In genomic region chr2:70908579-70908978, GRCm38 (mm10) we compare ENCODE assay signal across 11 mouse cellular contexts.
DNase-seq lines count a peak whose midpoint lies in the region; ATAC-seq and TF ChIP-seq lines count a peak whose summit lies in the region.
"Had no signal": no experiment of that assay in that cellular context is flagged by ENCODE, and none has a peak within 500 bp of the region (broad histone marks: within the 10 kb centered on the region; RNA-seq: fewer than 3 reads in every experiment).

No protein-coding gene starts in this region.

- peak overlapping the region; percentile 81 for H3K27ac ChIP-seq in heart, embryonic 10.5 days
- H3K27ac ChIP-seq in lung, postnatal 0 days (ENCODE audit: low read length), result no peak overlapping the region
- H3K27ac ChIP-seq: macrophage had no signal

- H3K4me2 ChIP-seq in lung, postnatal 0 days (replicated peaks; ENCODE audit: low read depth, low read length), result no peak overlapping the region

- H3K9me3 ChIP-seq in heart, embryonic 10.5 days, result 0 out of 2 replicates have a peak, but pooled peaks cover 2% of the 10 kb centered on the region
- H3K9me3 ChIP-seq in lung, postnatal 0 days (ENCODE audit: low read length), result no peaks in the 10 kb centered on the region

- no peak overlapping the region for H3K9ac ChIP-seq in lung, postnatal 0 days (replicated peaks; ENCODE audit: low read depth)

- DNase-seq in heart, embryonic 10.5 days (ENCODE audit: low spot score), result peak; percentile 83
- DNase-seq in heart, adult 18-20 months, result no peak
- DNase-seq in lung, postnatal 0 days (ENCODE audit: low spot score), result no peak
- DNase-seq in lung, postnatal 10 days, result no peak
- DNase-seq in embryo, embryonic 11.5 days (ENCODE audit: low read depth, low spot score), result peak; percentile 27
- DNase-seq in retina, embryonic 14.5 days (ENCODE audit: low spot score), result peak; percentile 66
- DNase-seq in cerebellum, adult 11 months, result no peak
- DNase-seq in left cerebral cortex, postnatal 10 days (ENCODE audit: extremely low spot score in 1 of 2, low spot score in 2 of 2), result no peak
- DNase-seq: cerebellum, postnatal 14 days had no signal

- no peaks in the 10 kb centered on the region for H3K27me3 ChIP-seq in heart, embryonic 10.5 days (ENCODE audit: insufficient read depth, poor library complexity, severe bottlenecking)
- H3K27me3 ChIP-seq in lung, postnatal 0 days (replicated peaks; ENCODE audit: insufficient read depth, low read length), result no peaks in the 10 kb centered on the region

- TF ChIP-seq CTCF in lung, postnatal 0 days (IDR thresholded peaks at IDR 0.05), result no peak

- peak; percentile 59 for ATAC-seq in lung, postnatal 0 days
- ATAC-seq: intestine, postnatal 0 days had no signal

- intact Hi-C loops in left cerebral cortex, postnatal 10 days (cut with DNase I), result no loop called here

- peak; percentile 82 for TF ChIP-seq EP300 in lung, postnatal 0 days (IDR thresholded peaks at IDR 0.05)

- no peaks in the 10 kb centered on the region for H3K36me3 ChIP-seq in heart, embryonic 10.5 days
- no peaks in the 10 kb centered on the region for H3K36me3 ChIP-seq in lung, postnatal 0 days (ENCODE audit: insufficient read depth, low read length)

- H3K4me1 ChIP-seq in heart, embryonic 10.5 days, result peaks cover 18% of the 10 kb centered on the region
- no peaks in the 10 kb centered on the region for H3K4me1 ChIP-seq in lung, postnatal 0 days (ENCODE audit: insufficient read depth, low read depth, low read length)

- H3K4me3 ChIP-seq in heart, embryonic 10.5 days, result no peak overlapping the region
- no peak overlapping the region for H3K4me3 ChIP-seq in lung, postnatal 0 days (ENCODE audit: low read depth, low read length)

- 58% methylated on average over 1 of the region's 1 CpGs for WGBS in heart, embryonic 10.5 days
- 72% methylated on average over 1 of the region's 1 CpGs for WGBS in lung, postnatal 0 days

Comparison
In these comparisons a context has a peak if more than half of its experiments do, and no peak if none do; other contexts are left out.
1. DNase-seq: peak in heart, embryonic 10.5 days (single experiment), embryo, embryonic 11.5 days (single experiment) and retina, embryonic 14.5 days (single experiment); none in heart, adult 18-20 months (0 of 2), lung, postnatal 0 days (single experiment), lung, postnatal 10 days (single experiment), cerebellum, adult 11 months (single experiment) and left cerebral cortex, postnatal 10 days (0 of 2).